Mouse (Mus musculus): Measurements from ENCODE around the gene Rad51b.

The Rad51b gene

GRCm38 (mm10) chr12:79846247-79847151, 549.4 kb downstream of the Rad51b start:
- no peak for DNase-seq

DNA sequence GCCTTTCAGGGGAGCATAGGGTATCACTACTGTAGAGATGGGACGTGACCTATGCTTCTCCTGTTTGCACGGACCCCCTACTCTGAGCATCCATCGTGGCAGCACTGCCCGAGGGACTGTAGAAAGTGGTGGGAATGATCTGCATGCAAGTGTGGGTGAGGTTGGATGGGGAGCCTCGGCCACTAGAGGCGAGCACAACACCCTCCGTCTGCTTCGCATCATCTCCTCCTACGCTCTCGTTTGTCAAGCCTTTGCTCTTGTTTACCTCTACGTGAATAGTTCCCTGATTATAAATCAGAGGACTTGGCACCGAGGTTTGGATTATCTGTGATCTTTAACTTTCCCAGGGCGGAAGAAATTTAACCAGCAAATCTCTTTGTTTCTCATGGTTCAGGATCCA, 551.5 kb downstream of the Rad51b start:
- no peak for DNase-seq

DNA sequence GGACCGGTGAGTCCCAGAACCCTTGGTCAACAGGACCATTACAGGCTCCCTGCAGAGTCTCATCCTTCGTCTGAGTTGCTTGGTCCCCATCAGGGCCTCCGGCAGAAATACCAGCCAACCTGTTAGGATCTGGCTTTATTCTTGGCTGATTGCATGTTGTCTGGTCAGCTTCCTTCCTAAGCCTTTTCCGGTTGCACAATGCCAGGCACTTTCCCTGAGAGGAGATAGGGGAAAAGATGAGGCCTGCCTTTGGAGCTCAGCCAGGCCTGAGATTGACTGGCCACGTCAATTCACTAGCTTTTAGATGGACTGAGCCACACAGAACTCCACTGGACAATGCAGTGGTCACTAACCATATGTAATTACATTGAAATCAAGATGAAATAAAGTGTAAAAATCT, 552.9 kb downstream of the Rad51b start:
- no peak for DNase-seq

- no peak for DNase-seq
Observed at GRCm38 (mm10) chr12:79851898-79852297, 554.8 kb downstream of the Rad51b start.

DNA sequence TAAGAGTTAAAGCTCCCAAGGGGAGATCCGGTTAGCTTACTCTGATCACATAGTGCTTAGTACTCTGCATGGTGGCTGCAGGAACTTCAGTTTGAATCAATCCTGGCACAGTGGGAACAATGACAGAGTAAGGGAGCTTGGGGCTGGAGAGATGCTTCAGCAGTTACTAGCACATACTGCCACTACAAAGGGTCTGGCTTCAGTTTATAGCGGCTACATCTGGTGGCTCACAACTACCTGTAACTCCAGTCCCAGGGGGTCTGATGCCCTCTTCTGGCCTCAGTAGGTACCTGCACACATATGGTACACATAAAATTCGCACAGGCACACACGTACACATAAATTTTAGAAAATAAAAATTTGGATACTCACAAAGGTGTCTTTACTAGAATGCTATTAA, 555.5 kb downstream of the Rad51b start:
- DNase-seq = no peak

DNA sequence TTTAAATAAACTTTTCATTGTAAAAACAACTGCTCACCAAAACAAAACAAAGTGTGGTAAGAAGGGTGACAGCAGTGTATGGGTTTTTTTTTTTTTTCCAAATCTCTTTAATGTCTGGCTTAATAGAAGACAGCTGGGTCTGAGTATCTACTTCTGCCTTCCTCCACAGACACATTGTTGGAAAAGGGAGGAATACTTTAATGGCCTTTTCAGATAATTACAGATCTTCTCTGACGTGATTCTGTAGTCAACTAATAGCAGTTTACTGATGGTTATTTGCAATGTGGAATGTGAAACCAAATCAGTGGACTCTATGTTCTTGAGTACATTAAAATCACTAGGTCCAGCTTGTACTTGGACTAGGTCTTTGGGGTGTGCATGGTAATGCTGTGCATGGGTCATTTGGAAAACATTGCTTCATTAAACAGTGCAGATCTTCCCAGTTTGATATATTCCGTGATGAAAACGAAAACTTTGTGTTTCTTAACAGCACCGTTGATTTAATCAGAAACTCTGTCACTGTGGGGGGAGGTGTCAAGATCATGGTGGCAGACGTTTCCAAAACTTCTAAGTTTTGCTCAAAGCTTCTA, 556.9 kb downstream of the Rad51b start:
- no peak for DNase-seq

DNA sequence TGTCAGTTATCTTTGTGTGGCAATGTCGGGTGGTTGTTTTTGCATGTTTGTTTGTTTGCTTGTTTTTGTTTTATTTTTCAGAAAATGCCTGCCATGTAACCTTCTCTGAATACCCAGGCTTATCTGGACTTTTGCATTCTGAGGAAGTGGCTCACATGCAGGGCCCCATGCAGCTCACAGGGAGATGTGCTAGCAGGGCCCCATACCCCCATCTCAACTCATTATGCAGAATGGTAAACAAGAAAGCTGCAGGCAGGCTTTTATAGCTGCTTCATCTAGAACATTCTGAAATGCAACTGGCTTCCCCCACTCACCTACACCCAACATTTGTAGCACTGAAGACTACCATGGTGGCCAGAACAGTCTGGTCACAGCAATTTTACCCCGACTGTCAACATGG, 557.4 kb downstream of the Rad51b start:
- DNase-seq = no peak

- DNase-seq = no peak
Observed at GRCm38 (mm10) chr12:79856116-79856909, 559.2 kb downstream of the Rad51b start.

DNA sequence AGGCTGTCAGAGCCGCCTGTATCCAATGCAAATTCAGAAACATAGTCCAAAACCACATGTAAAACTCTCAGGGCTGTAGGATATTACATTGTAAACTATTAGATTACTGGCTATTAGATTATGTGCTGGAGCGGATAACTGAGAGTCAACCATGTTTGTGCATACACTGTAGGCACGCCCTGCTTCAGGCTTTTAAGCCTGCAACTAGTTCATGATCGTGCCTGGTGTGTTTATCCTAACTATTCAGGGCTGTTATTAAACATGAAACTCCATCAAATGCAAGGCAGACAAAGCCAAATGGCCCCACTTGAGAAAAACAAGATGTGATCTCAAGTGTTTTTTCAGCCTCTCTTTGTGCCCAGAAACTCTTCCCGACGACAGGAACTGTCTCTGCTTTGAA, 560.6 kb downstream of the Rad51b start:
- no peak for DNase-seq

DNA sequence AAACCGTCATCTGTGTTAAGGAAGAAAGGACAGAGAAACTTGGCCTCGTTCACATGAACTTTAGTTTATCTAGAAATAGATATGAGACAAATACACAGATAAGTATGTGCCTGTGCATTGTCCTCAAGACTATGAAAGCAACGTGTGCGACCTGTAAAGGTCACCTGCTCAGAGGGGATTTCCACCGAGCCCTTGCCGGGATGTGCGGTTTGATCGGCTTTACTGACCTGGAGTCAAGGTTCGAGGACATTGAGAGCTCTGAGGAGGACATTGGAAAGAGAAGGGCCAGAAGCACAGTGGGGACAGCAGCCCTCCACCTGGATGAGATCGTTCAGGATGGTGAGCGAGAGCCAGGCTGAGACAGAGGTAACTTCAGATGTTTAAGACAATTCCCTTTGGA, 561.3 kb downstream of the Rad51b start:
- no peak for DNase-seq

DNA sequence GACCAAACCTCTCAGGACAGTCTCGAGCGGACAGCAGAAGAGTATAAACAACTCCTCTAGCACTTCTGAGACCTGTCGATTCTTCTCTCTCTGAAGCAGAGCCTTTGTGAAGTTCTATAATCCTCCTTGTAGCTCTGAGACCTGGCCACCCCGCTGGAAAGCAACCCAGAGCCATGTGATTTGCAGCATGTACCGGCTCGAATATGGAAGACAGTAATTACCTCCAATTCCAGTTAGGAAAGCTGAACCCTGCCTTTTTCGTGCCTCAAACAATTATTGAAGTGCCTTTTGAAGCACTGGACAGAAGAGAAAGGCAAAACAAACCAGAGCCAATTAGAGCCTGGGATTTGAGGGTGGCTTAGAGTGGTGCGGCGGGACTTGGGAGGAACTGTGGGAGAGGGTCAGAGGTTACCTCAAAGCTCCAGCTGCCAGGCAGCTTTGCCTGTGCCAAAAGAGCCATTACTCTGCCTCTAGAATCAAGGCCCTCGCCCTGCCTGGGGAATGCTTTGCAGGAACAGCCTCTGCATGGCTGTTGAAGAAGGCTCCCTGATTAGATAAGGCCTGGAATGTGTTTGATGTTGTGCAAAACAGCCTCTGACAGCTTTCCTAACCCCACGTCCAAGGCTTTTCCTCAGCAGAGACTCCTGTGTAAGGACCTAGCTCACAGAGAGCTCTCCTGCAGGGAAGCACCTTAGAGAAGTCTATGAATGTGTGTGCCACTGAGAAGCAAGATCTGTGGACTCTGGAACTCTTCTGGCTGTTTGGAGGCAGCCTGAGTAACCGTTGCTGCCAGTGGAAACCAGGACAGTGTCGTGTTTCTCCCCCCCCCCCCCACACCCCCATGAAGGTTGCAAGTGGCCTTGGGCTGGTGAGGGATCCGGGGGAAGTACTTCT, 562.5 kb downstream of the Rad51b start:
- no peak for DNase-seq

DNA sequence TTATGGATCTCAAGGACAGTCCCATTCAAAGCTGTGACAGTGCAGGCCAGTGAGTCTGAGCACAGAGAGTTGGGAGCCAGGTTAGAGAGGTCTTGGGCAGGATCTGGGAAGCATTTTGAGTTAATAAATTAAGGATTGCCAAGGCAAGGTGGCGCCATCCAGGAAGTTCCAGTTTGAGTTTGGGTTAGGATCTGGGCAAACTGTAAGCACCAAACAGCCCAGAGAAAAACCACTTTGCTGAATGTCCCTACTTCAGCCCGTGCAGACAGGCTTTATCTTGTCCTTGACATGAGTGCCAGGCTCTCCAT, 563.1 kb downstream of the Rad51b start:
- DNase-seq = no peak
